Mouse (Mus musculus): ENCODE measurements around the gene Snapc3.

DNA sequence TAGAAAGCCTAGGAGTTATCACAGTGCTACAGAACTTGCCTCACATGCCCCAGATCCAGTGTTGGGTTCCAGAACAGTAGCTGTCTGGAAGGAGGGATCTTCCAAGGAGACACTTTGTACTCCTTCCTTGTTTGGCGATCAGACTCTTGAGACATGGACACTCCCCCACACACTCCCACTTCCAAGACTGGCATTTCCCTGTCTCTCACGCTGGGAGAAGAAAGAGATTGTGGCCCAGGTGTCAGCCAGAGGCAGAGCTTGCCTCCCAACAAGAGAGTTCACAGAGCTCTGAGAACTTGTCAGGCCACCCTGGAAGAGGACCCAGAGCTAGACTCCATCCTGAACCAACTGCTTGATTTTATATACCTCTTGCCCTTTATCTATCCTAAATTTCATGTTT lies 27.0 kb upstream of the Snapc3 start:
- TF ChIP-seq GATA1 (IDR thresholded peaks at IDR 0.05; ENCODE audit: low read length), result no peak
- no peak for TF ChIP-seq TAL1 (IDR thresholded peaks at IDR 0.05; ENCODE audit: low read length)

Data from erythroblast, embryonic 14.5 days (primary cell).